Mouse (Mus musculus): ENCODE results near the gene Cd79a. TPM values are rescaled to one million over a fixed set of nuclear protein-coding genes. Genes with fewer than 3 reads are reported as not detected.

Cd79a gene
- polyA plus RNA-seq, 1 experiment from 2014 or later: 0.35 TPM

- Histone ChIP-seq H3K9ac (replicated peaks) (peak within 1 kb of the TSS; percentile 51), H3K27ac (no peak within 1 kb of the TSS), H3K4me3 (replicated peaks) (peak within 1 kb of the TSS; percentile 39), H3K4me2 (replicated peaks) (peak within 1 kb of the TSS; percentile 59), H3K4me1 (replicated peaks) (peaks cover 30% of the 10 kb centered on the region), H3K27me3 (peaks cover 99% of the 10 kb centered on the region), H3K9me3 (no peaks in the 10 kb centered on the region), H3K36me3 (no peaks in the 10 kb centered on the region)
- no peak for ATAC-seq
- WGBS: 2% methylated on average over 72 of the region's 72 CpGs
Measured at GRCm38 (mm10) chr7:24944257-24944950, 47.2 kb downstream of the Cd79a start, which contains the start of gene Gm4881. Gene Gm4881 (minus strand): TSS chr7:24944494.

- 4% methylated on average over 7 of the region's 7 CpGs for WGBS
Measured at GRCm38 (mm10) chr7:24947316-24948048, 50.3 kb downstream of the Cd79a start.

GRCm38 (mm10) chr7:24948774-24949173 lies 51.6 kb downstream of the Cd79a start:
- peaks cover 98% of the 10 kb centered on the region for H3K27me3 ChIP-seq
- peak overlapping the region; percentile 25 for H3K4me3 ChIP-seq (replicated peaks)
- peaks cover 53% of the 10 kb centered on the region for H3K4me1 ChIP-seq (replicated peaks)
- 0 out of 2 replicates have a peak overlapping the region, but pooled peaks have one; percentile 26 for H3K27ac ChIP-seq
- peak overlapping the region; percentile 47 for H3K4me2 ChIP-seq (replicated peaks)
- no peaks in the 10 kb centered on the region for H3K9me3 ChIP-seq
- ATAC-seq: 0 out of 2 replicates have a peak, but pooled peaks have one; percentile 19
- no peaks in the 10 kb centered on the region for H3K36me3 ChIP-seq
- H3K9ac ChIP-seq (replicated peaks): 0 out of 2 replicates have a peak overlapping the region, but pooled peaks have one; percentile 44
- 1% methylated on average over 29 of the region's 29 CpGs for WGBS

More at GRCm38 (mm10) chr7:24947316-24948048, 50.3 kb downstream of the Cd79a start:
- Histone ChIP-seq H3K9ac (replicated peaks) (no peak overlapping the region), H3K9me3 (no peaks in the 10 kb centered on the region), H3K4me1 (replicated peaks) (peaks cover 54% of the 10 kb centered on the region), H3K36me3 (no peaks in the 10 kb centered on the region), H3K27me3 (peaks cover 99% of the 10 kb centered on the region), H3K4me2 (replicated peaks) (no peak overlapping the region), H3K4me3 (replicated peaks) (no peak overlapping the region), H3K27ac (no peak overlapping the region)
- no peak for ATAC-seq

- H3K27ac ChIP-seq: 0 out of 2 replicates have a peak overlapping the region, but pooled peaks have one; percentile 21
- peak; percentile 51 for ATAC-seq
- no peaks in the 10 kb centered on the region for H3K36me3 ChIP-seq
- H3K9me3 ChIP-seq: no peaks in the 10 kb centered on the region
- H3K4me3 ChIP-seq (replicated peaks): no peak overlapping the region
- WGBS: under 1% methylated on average over 8 of the region's 8 CpGs
- H3K9ac ChIP-seq (replicated peaks): no peak overlapping the region
- peaks cover 56% of the 10 kb centered on the region for H3K4me1 ChIP-seq (replicated peaks)
- H3K4me2 ChIP-seq (replicated peaks): no peak overlapping the region; the same call in none of the 2 replicates
- H3K27me3 ChIP-seq: peaks cover 98% of the 10 kb centered on the region
Measured at GRCm38 (mm10) chr7:24949958-24950623, 52.9 kb downstream of the Cd79a start.

Other genes starting within 250 kb of the Cd79a start
- gene Tex101, start 220.7 kb upstream of the Cd79a start, polyA plus RNA-seq (2015; fragmentation: Nextera tagmentation; extraction: Ambion mirVana): 0.15 TPM in 1 of 2 replicates, not detected in the other
- gene BC049730, start 188.1 kb upstream of the Cd79a start, polyA plus RNA-seq (2015; fragmentation: Nextera tagmentation; extraction: Ambion mirVana): not detected in 2 replicates
- gene Gm4763, start 170.5 kb upstream of the Cd79a start, polyA plus RNA-seq (2015; fragmentation: Nextera tagmentation; extraction: Ambion mirVana): not detected in 2 replicates
- gene Cd177, start 137.1 kb upstream of the Cd79a start, polyA plus RNA-seq (2015; fragmentation: Nextera tagmentation; extraction: Ambion mirVana): 0.26 and 0.34 TPM in 2 replicates
- not detected in 2 replicates for gene Ceacam10, start 120.2 kb upstream of the Cd79a start, polyA plus RNA-seq (2015; fragmentation: Nextera tagmentation; extraction: Ambion mirVana)
- 28.4 and 41.5 TPM in 2 replicates for gene Gm9844, start 35.2 kb upstream of the Cd79a start, polyA plus RNA-seq (2015; fragmentation: Nextera tagmentation; extraction: Ambion mirVana)
- gene Lypd4, start 27.4 kb upstream of the Cd79a start, polyA plus RNA-seq (2015; fragmentation: Nextera tagmentation; extraction: Ambion mirVana): not detected in 2 replicates
- gene Dmrtc2, start 27.3 kb upstream of the Cd79a start, polyA plus RNA-seq (2015; fragmentation: Nextera tagmentation; extraction: Ambion mirVana): not detected in 2 replicates
- 1,308 and 1,443 TPM in 2 replicates for gene Rps19, start 13.0 kb upstream of the Cd79a start, polyA plus RNA-seq (2015; fragmentation: Nextera tagmentation; extraction: Ambion mirVana)
- 46.7 and 59.2 TPM in 2 replicates for gene Arhgef1, start 5.5 kb downstream of the Cd79a start, polyA plus RNA-seq (2015; fragmentation: Nextera tagmentation; extraction: Ambion mirVana)
- 5.7 and 6.4 TPM in 2 replicates for gene Gm4881, start 47.1 kb downstream of the Cd79a start, polyA plus RNA-seq (2015; fragmentation: Nextera tagmentation; extraction: Ambion mirVana)
- gene Rabac1, start 75.4 kb downstream of the Cd79a start, polyA plus RNA-seq (2015; fragmentation: Nextera tagmentation; extraction: Ambion mirVana): 171 and 176 TPM in 2 replicates
- gene Atp1a3, start 108.6 kb downstream of the Cd79a start, polyA plus RNA-seq (2015; fragmentation: Nextera tagmentation; extraction: Ambion mirVana): 189 and 195 TPM in 2 replicates
- 14.0 and 19.4 TPM in 2 replicates for gene Grik5, start 175.0 kb downstream of the Cd79a start, polyA plus RNA-seq (2015; fragmentation: Nextera tagmentation; extraction: Ambion mirVana)
- 36.1 and 36.4 TPM in 2 replicates for gene Zfp574, start 175.2 kb downstream of the Cd79a start, polyA plus RNA-seq (2015; fragmentation: Nextera tagmentation; extraction: Ambion mirVana)